Mouse (Mus musculus): ENCODE measurements around the gene Gng12. TPM values are rescaled to one million over a fixed set of nuclear protein-coding genes. Genes with fewer than 3 reads are reported as not detected.

The Gng12 gene
- polyA plus RNA-seq, 1 experiment from 2014 or later = 52.7 TPM

GRCm38 (mm10) chr6:66942826-66943225, 46.6 kb downstream of the Gng12 start:
- Histone ChIP-seq H3K9ac (ENCODE audit: low read depth, low read length) (no peak overlapping the region), H3K4me2 (replicated peaks; ENCODE audit: low read depth, low read length) (no peak overlapping the region), H3K36me3 (ENCODE audit: control insufficient read depth, insufficient read depth, low read length) (no peaks in the 10 kb centered on the region), H3K9me3 (ENCODE audit: control insufficient read depth, low read length) (no peaks in the 10 kb centered on the region), H3K27me3 (ENCODE audit: control insufficient read depth, insufficient read depth, low read length) (no peaks in the 10 kb centered on the region), H3K4me3 (ENCODE audit: low read depth, low read length) (no peak overlapping the region), H3K4me1 (replicated peaks; ENCODE audit: control insufficient read depth, insufficient read depth, low read length) (no peaks in the 10 kb centered on the region), H3K27ac (ENCODE audit: low read depth, low read length) (no peak overlapping the region)
- 73% methylated on average over 4 of the region's 4 CpGs for WGBS
- ATAC-seq (ENCODE audit: low FRiP score) (no peak), DNase-seq (ENCODE audit: low spot score) (no peak)

DNA sequence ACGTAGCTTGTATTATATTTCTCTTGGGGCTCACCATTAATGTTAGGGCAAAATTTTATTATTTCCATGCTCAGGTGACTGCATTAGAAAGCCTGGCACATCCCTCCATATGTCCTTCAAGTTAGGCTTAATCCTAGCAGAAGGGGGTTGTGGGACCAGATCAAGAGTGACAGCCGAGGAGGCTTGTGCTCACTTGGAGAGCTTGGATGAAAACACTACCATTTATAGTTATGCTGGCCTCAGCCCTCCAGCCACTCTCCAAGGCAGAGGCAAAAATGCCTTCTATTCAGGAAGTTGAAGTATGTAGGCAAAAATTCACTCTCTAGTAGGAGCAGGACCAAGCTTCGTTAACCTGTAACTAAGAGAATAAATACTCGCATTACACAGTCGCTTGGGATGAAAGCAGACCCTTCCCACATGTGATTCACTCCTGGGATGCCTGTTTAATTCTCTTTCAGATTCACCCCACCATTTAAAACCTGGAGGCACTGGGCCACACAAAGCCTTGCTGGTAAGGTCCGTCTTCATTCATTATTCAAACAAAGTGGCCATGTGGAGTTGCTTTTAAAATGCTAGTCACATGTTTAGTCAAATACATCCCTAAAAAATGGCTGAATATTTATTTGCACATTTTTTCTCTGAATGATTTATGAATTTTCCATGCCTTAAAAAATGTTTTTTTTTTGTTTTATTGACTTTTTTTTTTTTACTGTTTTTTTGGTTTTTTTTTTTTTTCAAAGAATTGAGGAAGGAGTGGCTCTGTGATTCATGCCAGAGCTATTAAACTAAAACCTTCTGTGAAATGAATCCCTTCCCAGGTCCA, 47.4 kb downstream of the Gng12 start:
- 31% methylated on average over 6 of the region's 6 CpGs for WGBS
- Histone ChIP-seq H3K9ac (ENCODE audit: low read depth, low read length) (no peak overlapping the region), H3K4me1 (replicated peaks; ENCODE audit: control insufficient read depth, insufficient read depth, low read length) (no peaks in the 10 kb centered on the region), H3K4me3 (ENCODE audit: low read depth, low read length) (no peak overlapping the region), H3K36me3 (ENCODE audit: control insufficient read depth, insufficient read depth, low read length) (no peaks in the 10 kb centered on the region), H3K27ac (ENCODE audit: low read depth, low read length) (no peak overlapping the region), H3K4me2 (replicated peaks; ENCODE audit: low read depth, low read length) (no peak overlapping the region), H3K27me3 (ENCODE audit: control insufficient read depth, insufficient read depth, low read length) (no peaks in the 10 kb centered on the region), H3K9me3 (ENCODE audit: control insufficient read depth, low read length) (no peaks in the 10 kb centered on the region)
- peak; percentile 44; the same call in 1 of the 2 replicates for ATAC-seq (ENCODE audit: low FRiP score)
- no peak for DNase-seq (ENCODE audit: low spot score)

DNA sequence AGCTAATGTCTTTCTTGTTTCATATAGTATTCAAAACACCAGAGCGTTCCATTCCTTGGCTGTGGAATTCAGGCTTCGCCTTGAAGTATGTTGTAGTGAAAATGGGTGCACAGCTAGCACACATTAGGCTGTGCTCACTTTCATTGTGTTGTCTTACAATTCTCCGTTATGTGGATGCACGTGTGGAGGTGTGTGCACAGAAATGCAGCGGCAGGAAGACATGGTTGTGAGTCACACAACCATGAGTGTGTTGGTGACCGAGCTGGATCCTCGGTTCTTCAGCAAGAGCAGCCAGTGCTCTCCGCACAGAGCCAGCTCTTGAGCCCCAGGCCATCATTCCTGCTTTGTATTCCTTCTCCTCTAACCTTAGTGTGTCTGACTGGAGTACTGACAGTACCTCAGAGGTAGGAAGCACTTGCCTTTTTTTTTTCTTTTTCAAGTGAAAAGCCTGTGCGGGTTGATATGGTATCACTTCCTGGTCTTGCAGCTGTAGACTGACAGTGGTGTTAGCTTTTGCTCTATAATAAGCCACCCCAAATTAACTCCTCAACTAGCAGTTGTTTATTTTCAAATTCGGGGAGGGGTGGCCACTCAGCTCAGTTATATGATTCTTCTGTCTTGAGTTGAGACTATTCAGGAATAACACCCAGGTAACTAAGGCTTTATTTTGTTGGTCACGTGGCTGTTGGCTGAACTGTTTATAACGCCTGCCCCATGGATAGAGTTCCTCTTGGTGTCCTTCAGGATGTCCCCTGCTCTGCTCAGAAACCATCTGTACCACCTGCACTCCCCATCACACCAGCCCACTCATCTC, 48.2 kb downstream of the Gng12 start:
- Histone ChIP-seq H3K9me3 (ENCODE audit: control insufficient read depth, low read length) (no peaks in the 10 kb centered on the region), H3K9ac (ENCODE audit: low read depth, low read length) (no peak overlapping the region), H3K4me2 (replicated peaks; ENCODE audit: low read depth, low read length) (no peak overlapping the region), H3K4me3 (ENCODE audit: low read depth, low read length) (no peak overlapping the region), H3K36me3 (ENCODE audit: control insufficient read depth, insufficient read depth, low read length) (no peaks in the 10 kb centered on the region), H3K27ac (ENCODE audit: low read depth, low read length) (no peak overlapping the region), H3K4me1 (replicated peaks; ENCODE audit: control insufficient read depth, insufficient read depth, low read length) (no peaks in the 10 kb centered on the region), H3K27me3 (ENCODE audit: control insufficient read depth, insufficient read depth, low read length) (no peaks in the 10 kb centered on the region)
- WGBS = 82% methylated on average over 12 of the region's 12 CpGs
- no peak for ATAC-seq (ENCODE audit: low FRiP score)
- no peak for DNase-seq (ENCODE audit: low spot score)

DNA sequence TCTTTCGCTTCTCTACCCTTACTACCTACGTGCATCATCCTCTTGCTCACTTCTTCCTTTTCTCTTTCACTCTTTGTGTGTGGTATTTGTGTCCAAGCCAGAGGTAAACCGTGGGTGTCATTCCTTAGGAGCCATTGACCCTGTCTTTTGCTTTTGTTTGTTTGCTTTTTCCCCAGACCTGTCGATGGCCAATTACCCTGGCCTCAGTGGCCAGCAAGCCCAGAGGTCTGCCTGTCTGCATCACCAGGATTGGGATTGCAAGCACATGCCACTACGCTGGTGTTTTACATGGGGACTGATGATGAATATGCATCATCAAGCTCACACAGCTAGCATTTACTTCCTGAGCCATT, 48.8 kb downstream of the Gng12 start:
- H3K36me3 ChIP-seq (ENCODE audit: control insufficient read depth, insufficient read depth, low read length) = no peaks in the 10 kb centered on the region
- no peaks in the 10 kb centered on the region for H3K9me3 ChIP-seq (ENCODE audit: control insufficient read depth, low read length)
- no peak overlapping the region for H3K4me2 ChIP-seq (replicated peaks; ENCODE audit: low read depth, low read length)
- no peaks in the 10 kb centered on the region for H3K27me3 ChIP-seq (ENCODE audit: control insufficient read depth, insufficient read depth, low read length)
- H3K27ac ChIP-seq (ENCODE audit: low read depth, low read length) = no peak overlapping the region
- WGBS = 61% methylated on average over 5 of the region's 5 CpGs
- H3K9ac ChIP-seq (ENCODE audit: low read depth, low read length) = no peak overlapping the region
- H3K4me1 ChIP-seq (replicated peaks; ENCODE audit: control insufficient read depth, insufficient read depth, low read length) = no peaks in the 10 kb centered on the region
- ATAC-seq (ENCODE audit: low FRiP score) (no peak), DNase-seq (ENCODE audit: low spot score) (no peak)
- no peak overlapping the region for H3K4me3 ChIP-seq (ENCODE audit: low read depth, low read length)

GRCm38 (mm10) chr6:66948111-66948510, 51.9 kb downstream of the Gng12 start:
- Histone ChIP-seq H3K4me2 (replicated peaks; ENCODE audit: low read depth, low read length) (no peak overlapping the region), H3K4me3 (ENCODE audit: low read depth, low read length) (no peak overlapping the region), H3K27ac (ENCODE audit: low read depth, low read length) (no peak overlapping the region), H3K4me1 (replicated peaks; ENCODE audit: control insufficient read depth, insufficient read depth, low read length) (no peaks in the 10 kb centered on the region), H3K36me3 (ENCODE audit: control insufficient read depth, insufficient read depth, low read length) (no peaks in the 10 kb centered on the region), H3K9ac (ENCODE audit: low read depth, low read length) (no peak overlapping the region), H3K27me3 (ENCODE audit: control insufficient read depth, insufficient read depth, low read length) (no peaks in the 10 kb centered on the region), H3K9me3 (ENCODE audit: control insufficient read depth, low read length) (no peaks in the 10 kb centered on the region)
- 96% methylated on average over 3 of the region's 3 CpGs for WGBS
- ATAC-seq (ENCODE audit: low FRiP score) (no peak), DNase-seq (ENCODE audit: low spot score) (no peak)

- no peak overlapping the region for H3K4me3 ChIP-seq (ENCODE audit: low read depth, low read length)
- H3K27me3 ChIP-seq (ENCODE audit: control insufficient read depth, insufficient read depth, low read length) = no peaks in the 10 kb centered on the region
- WGBS = 91% methylated on average over 3 of the region's 3 CpGs
- no peaks in the 10 kb centered on the region for H3K9me3 ChIP-seq (ENCODE audit: control insufficient read depth, low read length)
- DNase-seq (ENCODE audit: low spot score) = no peak
- H3K4me1 ChIP-seq (replicated peaks; ENCODE audit: control insufficient read depth, insufficient read depth, low read length) = no peaks in the 10 kb centered on the region
- H3K4me2 ChIP-seq (replicated peaks; ENCODE audit: low read depth, low read length) = no peak overlapping the region
- no peak overlapping the region for H3K9ac ChIP-seq (ENCODE audit: low read depth, low read length)
- no peak for ATAC-seq (ENCODE audit: low FRiP score)
- H3K27ac ChIP-seq (ENCODE audit: low read depth, low read length) = no peak overlapping the region
- H3K36me3 ChIP-seq (ENCODE audit: control insufficient read depth, insufficient read depth, low read length) = no peaks in the 10 kb centered on the region
Measured at GRCm38 (mm10) chr6:66948848-66949247, 52.7 kb downstream of the Gng12 start.

- WGBS = 83% methylated on average over 5 of the region's 5 CpGs
- no peak for DNase-seq (ENCODE audit: low spot score)
Measured at GRCm38 (mm10) chr6:66951726-66952418, 55.7 kb downstream of the Gng12 start.

DNA sequence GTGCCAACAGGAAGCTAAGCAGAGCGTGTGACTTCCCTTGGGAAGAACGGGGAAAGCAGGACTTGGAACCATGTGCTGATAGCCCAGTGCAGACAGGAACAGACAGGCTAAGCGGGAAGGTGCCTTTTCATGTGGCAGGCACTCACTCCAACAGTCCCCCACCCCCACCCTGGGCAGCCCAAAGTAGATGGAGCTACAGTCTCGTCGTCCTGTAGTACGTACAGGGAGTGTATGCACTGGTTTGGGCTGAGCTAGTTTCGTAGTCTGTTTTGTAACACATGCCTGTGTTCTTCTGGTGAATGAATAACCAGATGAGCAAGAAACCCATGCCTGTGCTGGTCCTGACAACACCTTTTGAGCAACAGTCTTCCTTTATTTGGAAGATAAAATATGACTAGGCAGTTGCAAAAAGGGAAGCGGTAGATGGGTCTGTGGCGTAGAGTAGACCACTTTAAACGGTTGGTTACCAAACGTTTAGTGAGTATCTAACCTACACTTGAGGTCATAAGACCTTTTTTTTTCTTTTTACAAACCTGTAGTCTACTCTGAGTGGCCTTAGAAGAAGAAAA, 57.8 kb downstream of the Gng12 start:
- H3K36me3 ChIP-seq (ENCODE audit: control insufficient read depth, insufficient read depth, low read length) = no peaks in the 10 kb centered on the region
- H3K4me1 ChIP-seq (replicated peaks; ENCODE audit: control insufficient read depth, insufficient read depth, low read length) = no peaks in the 10 kb centered on the region
- H3K4me3 ChIP-seq (ENCODE audit: low read depth, low read length) = no peak overlapping the region
- ATAC-seq (ENCODE audit: low FRiP score) (no peak), DNase-seq (ENCODE audit: low spot score) (no peak)
- WGBS = 81% methylated on average over 11 of the region's 11 CpGs
- no peaks in the 10 kb centered on the region for H3K27me3 ChIP-seq (ENCODE audit: control insufficient read depth, insufficient read depth, low read length)
- no peak overlapping the region for H3K4me2 ChIP-seq (replicated peaks; ENCODE audit: low read depth, low read length)
- H3K27ac ChIP-seq (ENCODE audit: low read depth, low read length) = no peak overlapping the region
- no peak overlapping the region for H3K9ac ChIP-seq (ENCODE audit: low read depth, low read length)
- no peaks in the 10 kb centered on the region for H3K9me3 ChIP-seq (ENCODE audit: control insufficient read depth, low read length)

More at GRCm38 (mm10) chr6:66951726-66952418, 55.7 kb downstream of the Gng12 start:
- no peak overlapping the region for H3K27ac ChIP-seq (ENCODE audit: low read depth, low read length)
- H3K4me3 ChIP-seq (ENCODE audit: low read depth, low read length) = no peak overlapping the region
- no peak overlapping the region for H3K4me2 ChIP-seq (replicated peaks; ENCODE audit: low read depth, low read length)
- no peak overlapping the region for H3K9ac ChIP-seq (ENCODE audit: low read depth, low read length)
- no peaks in the 10 kb centered on the region for H3K9me3 ChIP-seq (ENCODE audit: control insufficient read depth, low read length)
- ATAC-seq (ENCODE audit: low FRiP score) = no peak
- no peaks in the 10 kb centered on the region for H3K36me3 ChIP-seq (ENCODE audit: control insufficient read depth, insufficient read depth, low read length)
- no peaks in the 10 kb centered on the region for H3K4me1 ChIP-seq (replicated peaks; ENCODE audit: control insufficient read depth, insufficient read depth, low read length)
- no peaks in the 10 kb centered on the region for H3K27me3 ChIP-seq (ENCODE audit: control insufficient read depth, insufficient read depth, low read length)

Measured in hindbrain, embryonic 11.5 days (tissue).